Mouse (Mus musculus) spleen, adult 2 months (tissue): Measurements from ENCODE around the gene Ghdc.

ENCODE experiments used
- CTCF ChIP-seq: fragments of 200-500 bp; IDR thresholded peaks from 2 replicates; pipeline ENCODE4 v1.5.1; 2011; ENCODE audit warnings: mild to moderate bottlenecking, inconsistent platforms; ENCODE audit not compliant: insufficient read depth, insufficient read length, insufficient replicate concordance; ENCODE audit errors: extremely low read depth
- POLR2A ChIP-seq: fragments of 200-500 bp; IDR thresholded peaks from 2 replicates; pipeline ENCODE4 v1.6.1; 2011; ENCODE audit warnings: low read depth, low read length, inconsistent platforms

GRCm38 (mm10) chr11:100721254-100721653 is 49.5 kb downstream of the Ghdc start:
- TF ChIP-seq POLR2A: no peak
- no peak for TF ChIP-seq CTCF
